Mouse (Mus musculus): ENCODE data around the gene Ssbp1.

The Ssbp1 gene

DNA sequence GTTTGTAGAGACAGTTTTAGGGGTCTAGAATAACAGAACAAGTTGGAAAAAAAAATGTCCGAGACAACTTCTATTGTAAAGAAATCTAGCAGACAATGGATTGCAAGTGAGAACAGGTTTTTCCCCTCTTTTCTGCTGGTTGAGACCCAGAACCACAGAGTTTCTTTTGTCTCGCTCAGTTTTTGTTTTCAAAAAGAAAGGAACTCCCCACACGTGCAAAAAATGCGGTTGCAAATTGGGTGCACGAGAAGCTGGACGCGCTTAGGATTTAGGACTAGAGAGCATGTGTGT, 513 bp downstream of the Ssbp1 start:
- peak; percentile 38 for DNase-seq

DNA sequence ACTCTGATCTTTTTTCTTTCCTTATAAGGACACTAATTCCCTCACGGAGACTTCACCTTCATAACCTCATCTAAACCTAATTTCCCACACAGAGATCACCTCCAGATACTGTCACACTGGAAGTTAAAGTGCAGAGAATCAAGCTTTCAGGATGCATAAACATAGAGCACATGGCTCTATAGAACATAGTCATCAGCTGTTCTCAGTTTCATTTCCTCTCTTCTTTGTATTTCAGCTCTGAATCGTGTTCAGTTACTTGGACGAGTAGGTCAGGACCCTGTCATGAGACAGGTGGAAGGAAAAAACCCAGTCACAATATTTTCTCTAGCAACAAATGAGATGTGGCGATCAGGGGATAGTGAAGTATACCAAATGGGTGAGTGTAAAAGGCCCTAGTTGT, 5.0 kb downstream of the Ssbp1 start:
- no peak for DNase-seq

DNA sequence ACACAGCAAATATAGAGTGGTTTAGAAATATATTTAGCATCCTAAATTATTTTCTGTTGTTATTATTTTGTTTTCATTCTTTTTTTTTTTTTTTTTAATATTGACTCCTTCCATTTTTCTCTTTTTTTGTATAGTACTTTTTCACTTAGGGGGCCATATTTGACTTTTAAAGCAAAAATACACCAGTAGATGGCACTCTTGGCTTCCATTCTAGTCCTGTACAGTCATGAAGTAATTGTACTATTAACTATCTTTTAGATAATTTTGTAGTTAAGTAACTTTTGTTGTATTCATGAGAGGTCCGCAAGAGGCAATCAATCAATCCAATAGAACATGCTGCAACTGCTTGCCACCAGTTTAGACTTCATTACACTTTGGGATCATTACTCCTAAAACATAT, 8.6 kb downstream of the Ssbp1 start:
- peak; percentile 34 for DNase-seq

DNA sequence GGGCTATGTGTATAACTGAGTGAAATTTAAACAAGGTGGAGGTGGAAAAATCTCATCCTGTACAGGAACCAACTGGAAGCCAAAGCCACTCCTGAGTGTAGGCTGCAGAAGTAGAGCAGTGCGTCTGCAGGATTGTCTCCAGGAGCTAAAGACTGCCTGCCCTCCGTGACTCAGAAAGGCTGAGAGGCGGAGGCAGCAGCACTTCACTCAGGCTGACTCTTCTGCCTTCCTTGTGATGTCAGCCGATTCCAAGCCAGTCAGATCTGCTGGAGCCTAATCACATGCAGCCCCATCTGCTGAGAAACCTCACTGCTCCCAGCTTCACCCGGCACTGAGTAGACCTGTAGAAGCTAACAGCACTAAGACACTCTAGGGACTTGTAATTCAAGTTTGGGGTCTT, 11.2 kb downstream of the Ssbp1 start:
- no peak for DNase-seq

DNA sequence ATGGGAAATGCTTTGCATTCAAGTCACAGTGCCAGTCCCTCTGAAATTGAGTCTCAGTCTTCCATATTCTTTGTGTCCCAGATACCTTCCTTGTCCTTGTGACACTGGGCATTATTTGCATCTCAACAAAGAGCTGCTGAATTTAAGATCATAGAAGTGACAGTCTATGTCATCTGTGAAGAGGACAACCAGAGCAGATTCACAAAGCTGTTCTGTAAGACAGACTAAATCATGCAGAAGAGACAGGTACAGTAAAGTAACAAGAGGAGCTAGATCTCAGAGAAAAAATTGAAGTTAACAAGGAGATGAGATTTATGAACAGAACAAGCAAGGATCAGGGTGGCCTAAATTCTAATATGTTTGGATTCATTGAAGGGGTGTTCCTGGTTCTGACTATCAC, 19.8 kb downstream of the Ssbp1 start, which contains the start of gene Tas2r137:
TSS of gene Tas2r137 (plus strand) at position 301 of the 400 bp plus-strand sequence.
- DNase-seq: no peak

DNA sequence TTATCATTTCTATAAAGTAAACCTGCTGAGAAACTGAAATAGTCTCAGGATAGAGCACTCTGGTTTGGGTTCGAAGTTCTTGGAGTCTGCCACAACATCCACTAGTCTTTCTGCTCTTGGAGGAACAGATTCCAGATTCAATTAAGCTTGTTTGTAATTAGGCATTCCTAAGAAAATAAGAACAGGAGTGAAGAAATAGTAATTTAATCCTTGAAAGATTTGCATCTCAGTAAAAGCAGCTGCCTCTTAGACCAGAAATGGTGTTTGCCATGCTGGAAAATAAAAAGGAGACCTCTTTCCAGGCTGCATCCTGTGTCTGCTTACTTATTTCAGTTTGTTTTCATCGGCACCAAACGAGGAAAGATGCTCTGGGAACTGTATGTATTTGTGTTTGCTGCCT, 22.1 kb downstream of the Ssbp1 start, which contains the start of gene Tas2r108:
TSS of gene Tas2r108 (plus strand) at position 301 of the 400 bp plus-strand sequence.
- no peak for DNase-seq

DNA sequence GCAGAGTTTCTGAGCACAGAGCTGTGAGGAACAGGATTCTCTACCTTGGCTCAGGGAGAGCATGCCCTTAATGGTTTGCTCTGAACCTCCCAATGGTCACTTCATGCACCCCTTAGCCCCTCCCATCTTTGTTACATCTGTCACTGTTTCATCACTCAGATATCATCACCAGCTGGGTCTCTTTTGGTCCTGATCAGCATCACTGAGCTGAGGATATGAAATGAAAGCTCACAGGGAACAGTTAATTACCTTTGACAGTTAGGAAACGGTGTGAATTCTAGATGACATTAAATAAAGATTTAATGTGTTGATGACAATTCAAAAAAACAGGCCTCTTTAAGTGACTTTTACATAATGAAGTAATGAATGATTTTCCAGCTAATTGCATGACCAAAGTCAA, 48.3 kb downstream of the Ssbp1 start, which contains the start of gene Prss37:
TSS of gene Prss37 (minus strand) at position 101 of the 400 bp plus-strand sequence.
- no peak for DNase-seq
